Mouse (Mus musculus) kidney, postnatal 0 days (tissue): ENCODE data around the gene Apbb2. TPM values are rescaled to one million over a fixed set of nuclear protein-coding genes. Genes with fewer than 3 reads are reported as not detected.

Experiments used
- ATAC-seq: fragments of 200-750 bp; cut with Nextera tagmentation; replicated peaks from 2 replicates; pipeline ENCODE4 v1.8.0; 2017; ENCODE audit warnings: low read depth, moderate number of reproducible peaks, moderate TSS enrichment, moderate library complexity; ENCODE audit not compliant: low FRiP score
- DNase-seq: peaks from one replicate; pipeline ENCODE4 v3.0.0-alpha.2; 2016; ENCODE audit warnings: low spot score
- H3K27ac ChIP-seq: fragments of 300-500 bp; sonication (generic); 2 replicates; pipeline ENCODE4 v1.5.1; 2014; ENCODE audit warnings: mild to moderate bottlenecking
- H3K27me3 ChIP-seq: fragments of 300-500 bp; sonication (generic); 2 replicates; pipeline ENCODE4 v1.6.1; 2014; ENCODE audit warnings: low read length, mixed read lengths; ENCODE audit not compliant: insufficient read depth
- H3K36me3 ChIP-seq: fragments of 300-500 bp; sonication (generic); 2 replicates; pipeline ENCODE4 v1.6.1; 2014; ENCODE audit warnings: low read length, mixed read lengths; ENCODE audit not compliant: insufficient read depth
- H3K4me1 ChIP-seq: fragments of 300-500 bp; sonication (generic); replicated peaks from 2 replicates; pipeline ENCODE4 v1.6.1; 2014; ENCODE audit warnings: antibody characterized with exemption, low read length, mixed read lengths; ENCODE audit not compliant: insufficient read depth
- H3K4me2 ChIP-seq: fragments of 300-500 bp; sonication (generic); 2 replicates; pipeline ENCODE4 v1.6.1; 2014; ENCODE audit warnings: mild to moderate bottlenecking, low read length, moderate library complexity, mixed read lengths
- H3K4me3 ChIP-seq: fragments of 300-500 bp; sonication (generic); replicated peaks from 2 replicates; pipeline ENCODE4 v1.5.1; 2014; ENCODE audit warnings: low read depth, low read length
- H3K9ac ChIP-seq: fragments of 300-500 bp; sonication (generic); 2 replicates; pipeline ENCODE4 v1.6.1; 2014; ENCODE audit warnings: low read depth, low read length
- H3K9me3 ChIP-seq: fragments of 300-500 bp; sonication (generic); replicated peaks from 2 replicates; pipeline ENCODE4 v1.6.1; 2016; ENCODE audit warnings: low read length, inconsistent platforms, mixed read lengths
- CTCF ChIP-seq: IDR thresholded peaks from 2 replicates; pipeline ENCODE4 v1.5.1; 2016; ENCODE audit warnings: antibody characterized with exemption, low read depth, mild to moderate bottlenecking, moderate library complexity
- WGBS: fragments of 180-500 bp; shearing (Covaris S2); extraction: QIAGEN DNeasy Blood & Tissue Kit; methylation state at CpG from one replicate; pipeline ENCODE4 v1.1.7; 2014; 5-methylcytosine and 5-hydroxymethylcytosine counted together
- polyA plus RNA-seq: library from polyadenylated mRNA; unstranded; fragments of >200 nt; fragmentation: Nextera tagmentation; extraction: Ambion mirVana; gene quantifications from 2 replicates; pipeline ENCODE4 v1.2.1, GENCODE M21; 2015

The Apbb2 gene
- polyA plus RNA-seq, 1 experiment from 2014 or later, result 47.0 TPM

GRCm38 (mm10) chr5:66442260-66442659 lies 176.3 kb downstream of the Apbb2 start:
- no peak for DNase-seq
- 92% methylated on average over 7 of the region's 7 CpGs for WGBS
- Histone ChIP-seq H3K4me3 (no peak overlapping the region), H3K9me3 (no peaks in the 10 kb centered on the region), H3K9ac (no peak overlapping the region), H3K36me3 (no peaks in the 10 kb centered on the region), H3K4me2 (no peak overlapping the region), H3K27me3 (no peaks in the 10 kb centered on the region), H3K27ac (no peak overlapping the region), H3K4me1 (no peaks in the 10 kb centered on the region)
- no peak for TF ChIP-seq CTCF
- no peak for ATAC-seq

- no peak for TF ChIP-seq CTCF
- 77% methylated on average over 2 of the region's 2 CpGs for WGBS
- DNase-seq (no peak), ATAC-seq (no peak)
- H3K9me3 ChIP-seq, result no peaks in the 10 kb centered on the region
- H3K9ac ChIP-seq, result no peak overlapping the region
- H3K27me3 ChIP-seq, result no peaks in the 10 kb centered on the region
- H3K36me3 ChIP-seq, result no peaks in the 10 kb centered on the region
- no peak overlapping the region for H3K27ac ChIP-seq
- H3K4me3 ChIP-seq, result no peak overlapping the region
- H3K4me1 ChIP-seq, result no peaks in the 10 kb centered on the region
- H3K4me2 ChIP-seq, result no peak overlapping the region
Measured at GRCm38 (mm10) chr5:66436791-66437246, 181.8 kb downstream of the Apbb2 start.

GRCm38 (mm10) chr5:66435158-66435557 lies 183.4 kb downstream of the Apbb2 start:
- no peak overlapping the region for H3K9ac ChIP-seq
- no peaks in the 10 kb centered on the region for H3K36me3 ChIP-seq
- H3K4me3 ChIP-seq, result no peak overlapping the region
- DNase-seq (no peak), ATAC-seq (no peak)
- TF ChIP-seq CTCF, result no peak
- no peaks in the 10 kb centered on the region for H3K9me3 ChIP-seq
- H3K4me1 ChIP-seq, result no peaks in the 10 kb centered on the region
- H3K4me2 ChIP-seq, result no peak overlapping the region
- WGBS, result 89% methylated on average over 4 of the region's 4 CpGs
- no peak overlapping the region for H3K27ac ChIP-seq
- no peaks in the 10 kb centered on the region for H3K27me3 ChIP-seq

GRCm38 (mm10) chr5:66429076-66429475 lies 189.5 kb downstream of the Apbb2 start:
- Histone ChIP-seq H3K27ac (no peak overlapping the region), H3K9me3 (no peaks in the 10 kb centered on the region), H3K36me3 (no peaks in the 10 kb centered on the region), H3K9ac (no peak overlapping the region), H3K4me3 (no peak overlapping the region), H3K4me2 (no peak overlapping the region), H3K4me1 (no peaks in the 10 kb centered on the region), H3K27me3 (no peaks in the 10 kb centered on the region)
- TF ChIP-seq CTCF, result no peak
- WGBS, result 86% methylated on average over 2 of the region's 2 CpGs
- ATAC-seq (no peak), DNase-seq (no peak)

GRCm38 (mm10) chr5:66428071-66428470 lies 190.5 kb downstream of the Apbb2 start:
- Histone ChIP-seq H3K9ac (no peak overlapping the region), H3K4me2 (no peak overlapping the region), H3K9me3 (no peaks in the 10 kb centered on the region), H3K4me1 (no peaks in the 10 kb centered on the region), H3K4me3 (no peak overlapping the region), H3K27me3 (no peaks in the 10 kb centered on the region), H3K27ac (no peak overlapping the region), H3K36me3 (no peaks in the 10 kb centered on the region)
- DNase-seq (no peak), ATAC-seq (no peak)
- TF ChIP-seq CTCF, result no peak

- no peaks in the 10 kb centered on the region for H3K27me3 ChIP-seq
- TF ChIP-seq CTCF, result peak; percentile 81
- H3K9ac ChIP-seq, result no peak overlapping the region
- H3K9me3 ChIP-seq, result no peaks in the 10 kb centered on the region
- DNase-seq (peak; percentile 79), ATAC-seq (no peak)
- H3K4me3 ChIP-seq, result no peak overlapping the region
- no peak overlapping the region for H3K4me2 ChIP-seq
- 65% methylated on average over 4 of the region's 4 CpGs for WGBS
- H3K4me1 ChIP-seq, result no peaks in the 10 kb centered on the region
- H3K36me3 ChIP-seq, result no peaks in the 10 kb centered on the region
- no peak overlapping the region for H3K27ac ChIP-seq
Measured at GRCm38 (mm10) chr5:66423909-66424308, 194.7 kb downstream of the Apbb2 start.

GRCm38 (mm10) chr5:66423466-66423865 lies 195.1 kb downstream of the Apbb2 start:
- 91% methylated on average over 4 of the region's 4 CpGs for WGBS
- H3K4me1 ChIP-seq, result no peaks in the 10 kb centered on the region
- TF ChIP-seq CTCF, result no peak
- no peak overlapping the region for H3K4me3 ChIP-seq
- H3K4me2 ChIP-seq, result no peak overlapping the region
- no peaks in the 10 kb centered on the region for H3K36me3 ChIP-seq
- H3K9ac ChIP-seq, result no peak overlapping the region
- H3K27ac ChIP-seq, result no peak overlapping the region
- no peak for DNase-seq
- no peaks in the 10 kb centered on the region for H3K27me3 ChIP-seq
- no peaks in the 10 kb centered on the region for H3K9me3 ChIP-seq
- ATAC-seq, result no peak
